Mouse (Mus musculus) adrenal gland, postnatal 10 days (tissue): ENCODE results near the gene Stac3. TPM values are rescaled to one million over a fixed set of nuclear protein-coding genes. Genes with fewer than 3 reads are reported as not detected.

Experiments used
- total RNA-seq, 2 experiments: library from RNA; stranded (reverse); gene quantifications; 2 replicates each; pipeline ENCODE4 v1.2.3; 2021

Gene Stac3
- total RNA-seq, 2 experiments from 2014 or later: 5.2 to 16.9 TPM

Other genes starting within 250 kb of the Stac3 start
- gene Kif5a, start 238.3 kb upstream of the Stac3 start, total RNA-seq: 10 to 100 TPM in 1 of 2 experiments, 1 to 10 TPM in 1; 7.4 to 16.9 TPM
- 100 to 1,000 TPM; 151 to 164 TPM for gene Dctn2, start 235.3 kb upstream of the Stac3 start, total RNA-seq
- gene Mbd6, start 212.7 kb upstream of the Stac3 start, total RNA-seq: 10 to 100 TPM; 42.9 to 66.4 TPM
- gene Mars, start 189.9 kb upstream of the Stac3 start, total RNA-seq: 10 to 100 TPM; 82.6 to 86.3 TPM
- gene Arhgap9, start 179.7 kb upstream of the Stac3 start, total RNA-seq: 1 to 10 TPM; 6.5 to 6.6 TPM
- 1 to 10 TPM; 5.2 to 5.6 TPM for gene Gli1, start 159.7 kb upstream of the Stac3 start, total RNA-seq
- 1 to 10 TPM; 1.2 to 6.6 TPM for gene Inhbe, start 147.3 kb upstream of the Stac3 start, total RNA-seq
- gene Inhbc, start 131.3 kb upstream of the Stac3 start, total RNA-seq: 10 to 100 TPM; 10.9 to 22.9 TPM
- 100 to 1,000 TPM; 119 to 123 TPM for gene R3hdm2, start 121.4 kb upstream of the Stac3 start, total RNA-seq
- 10 to 100 TPM; 49.3 to 56.4 TPM for gene Ndufa4l2, start 13.3 kb downstream of the Stac3 start, total RNA-seq
- 10 to 100 TPM; 56.1 to 57.7 TPM for gene Shmt2, start 20.8 kb downstream of the Stac3 start, total RNA-seq
- gene Nxph4, start 32.9 kb downstream of the Stac3 start, total RNA-seq: 1 to 10 TPM; 5.3 TPM
- gene Lrp1, start 119.5 kb downstream of the Stac3 start, total RNA-seq: 100 to 1,000 TPM; 170 to 208 TPM
- 10 to 100 TPM; 64.7 to 67.8 TPM for gene Stat6, start 141.3 kb downstream of the Stac3 start, total RNA-seq
- gene Nemp1, start 165.2 kb downstream of the Stac3 start, total RNA-seq: 1 to 10 TPM; 7.8 to 9.4 TPM
- 10 to 100 TPM; 19.0 to 24.8 TPM for gene Nab2, start 166.9 kb downstream of the Stac3 start, total RNA-seq
- gene Myo1a, start 203.5 kb downstream of the Stac3 start, total RNA-seq: 1 to 10 TPM; 1.0 to 2.2 TPM
- gene Tac2, start 222.8 kb downstream of the Stac3 start, total RNA-seq: not detected
- 10 to 100 TPM; 10.8 to 11.0 TPM for gene Zbtb39, start 237.9 kb downstream of the Stac3 start, total RNA-seq